Mouse (Mus musculus) ovary, postnatal 36 days (tissue): ENCODE data around the gene Moxd1.
"Not testable (repeated sequence)": the region's sequence is repeated elsewhere in the genome, so short reads cannot be mapped to it uniquely, and the experiment has no call there.

Experiments used
- DNase-seq: peaks from one replicate; pipeline ENCODE4 v3.0.0; 2022; ENCODE audit warnings: low spot score, mixed read lengths

The Moxd1 gene

GRCm38 (mm10) chr10:24271077-24271637 is 47.8 kb downstream of the Moxd1 start:
- DNase-seq = no peak

DNA sequence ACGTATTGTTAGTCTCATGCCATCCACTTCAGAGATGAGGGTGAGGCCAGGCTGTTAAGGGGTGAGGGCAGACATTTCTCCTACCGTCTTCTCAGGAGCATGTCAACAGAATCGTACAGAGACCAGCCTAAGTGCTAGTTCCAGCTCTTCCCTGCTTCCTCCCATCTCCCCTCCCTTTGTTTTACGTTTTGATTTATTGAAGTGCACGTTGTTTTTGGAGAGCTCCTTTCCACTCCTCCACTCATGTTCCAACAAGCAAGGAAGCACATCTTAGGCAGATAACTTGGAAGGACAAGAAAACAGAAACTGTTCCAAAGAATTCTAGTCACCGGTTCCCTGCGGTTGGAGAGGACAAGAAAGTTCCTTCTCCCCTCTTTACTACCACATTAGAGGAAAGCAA is 52.9 kb downstream of the Moxd1 start:
- no peak for DNase-seq

GRCm38 (mm10) chr10:24282650-24283049 is 59.3 kb downstream of the Moxd1 start:
- DNase-seq = no peak

DNA sequence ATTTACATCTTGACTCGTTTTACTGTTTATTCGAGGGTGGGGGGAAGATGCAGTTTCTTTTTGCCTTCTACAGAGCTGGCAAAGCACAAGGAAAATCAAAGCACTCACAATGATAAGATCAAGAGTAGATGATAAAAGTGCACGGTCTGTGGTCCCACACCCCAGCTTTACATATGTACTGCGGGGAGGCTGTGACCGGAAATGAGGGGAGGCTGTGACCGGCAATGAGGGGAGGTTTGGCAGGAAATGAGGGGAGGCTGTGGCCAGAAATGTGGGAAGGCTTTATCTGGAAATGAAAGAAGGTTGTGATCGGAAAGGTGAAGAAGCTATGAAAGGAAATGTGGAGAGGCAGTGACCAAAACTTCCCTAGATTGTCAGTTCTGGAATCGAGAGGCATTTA is 68.3 kb downstream of the Moxd1 start:
- no peak for DNase-seq

DNA sequence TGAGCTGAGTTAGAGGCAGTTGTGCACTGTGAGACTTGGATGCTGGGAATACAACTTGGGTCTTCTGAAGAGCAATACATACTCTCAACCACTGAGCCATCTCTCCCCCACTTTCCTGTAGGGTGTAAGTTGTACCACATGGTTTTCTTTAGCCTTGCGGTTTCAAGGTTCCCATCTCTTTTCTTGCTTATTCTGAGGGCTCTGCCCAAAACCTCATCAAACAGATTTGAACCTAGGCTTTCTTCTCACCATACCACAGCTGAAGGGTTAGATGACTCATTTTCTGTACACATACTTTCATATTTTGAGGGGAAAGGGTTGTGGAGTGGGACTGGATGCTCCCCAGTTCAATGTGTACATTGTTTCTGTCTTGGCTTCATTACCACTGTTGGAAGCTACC is 69.4 kb downstream of the Moxd1 start:
- no peak for DNase-seq

- no peak for DNase-seq
Measured at GRCm38 (mm10) chr10:24296608-24297007, 73.3 kb downstream of the Moxd1 start.

DNA sequence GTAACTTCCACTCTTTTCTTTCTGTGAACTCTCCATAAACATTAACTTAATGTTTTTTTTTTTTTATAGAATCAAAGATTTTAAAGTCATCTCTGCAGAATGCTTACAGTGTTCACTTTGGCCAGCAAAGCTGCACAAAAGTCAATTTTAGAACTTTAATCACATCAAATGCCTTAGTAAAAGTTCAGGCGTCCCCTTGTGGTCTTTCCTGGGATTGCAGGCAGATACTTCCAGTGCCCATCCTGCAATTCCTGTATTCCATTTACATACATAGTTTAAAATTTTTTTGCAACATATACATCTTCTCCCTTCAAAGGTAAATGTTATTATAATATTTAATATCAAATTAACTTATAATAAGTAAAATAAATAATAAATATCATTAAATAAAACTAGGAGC is 74.5 kb downstream of the Moxd1 start:
- peak; percentile 25 for DNase-seq

GRCm38 (mm10) chr10:24298260-24299244 is 75.2 kb downstream of the Moxd1 start:
- peak; percentile 22 for DNase-seq

- DNase-seq = peak; percentile 71
Measured at GRCm38 (mm10) chr10:24312191-24312611, 88.9 kb downstream of the Moxd1 start.

DNA sequence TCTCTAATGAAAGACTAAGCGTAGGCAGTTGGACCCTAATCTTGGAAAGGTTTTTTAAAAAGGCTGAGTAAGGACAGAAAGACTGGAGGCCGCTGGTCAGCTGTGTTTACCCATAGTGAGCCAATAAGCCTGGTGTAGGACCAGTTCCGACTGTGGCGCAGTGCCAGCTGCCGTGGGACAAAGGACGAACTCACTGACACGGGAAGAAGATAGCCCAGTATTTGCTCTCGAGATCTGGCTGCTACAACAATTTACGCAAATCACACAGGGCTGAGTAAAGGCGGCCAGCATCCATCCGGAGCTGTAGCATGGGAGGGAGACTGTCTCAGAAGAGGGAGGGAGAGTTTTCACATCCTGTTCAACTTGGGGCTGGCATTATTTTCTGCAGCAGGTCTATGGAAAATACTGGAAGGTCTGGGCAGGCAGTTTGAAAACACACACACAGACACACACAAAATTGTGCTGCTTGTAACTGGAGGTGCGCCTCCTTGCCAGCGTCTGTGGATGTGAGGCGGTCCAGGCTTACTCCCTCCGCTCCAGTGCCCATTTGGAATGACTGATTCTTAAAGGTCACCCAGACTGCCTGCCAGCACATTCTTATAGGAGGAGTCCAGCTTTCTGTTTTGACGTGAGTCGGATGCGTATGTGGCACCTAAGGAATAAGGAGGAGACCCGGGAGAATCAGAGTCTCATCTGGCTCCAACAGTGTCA is 94.0 kb downstream of the Moxd1 start:
- peak; percentile 63 for DNase-seq

DNA sequence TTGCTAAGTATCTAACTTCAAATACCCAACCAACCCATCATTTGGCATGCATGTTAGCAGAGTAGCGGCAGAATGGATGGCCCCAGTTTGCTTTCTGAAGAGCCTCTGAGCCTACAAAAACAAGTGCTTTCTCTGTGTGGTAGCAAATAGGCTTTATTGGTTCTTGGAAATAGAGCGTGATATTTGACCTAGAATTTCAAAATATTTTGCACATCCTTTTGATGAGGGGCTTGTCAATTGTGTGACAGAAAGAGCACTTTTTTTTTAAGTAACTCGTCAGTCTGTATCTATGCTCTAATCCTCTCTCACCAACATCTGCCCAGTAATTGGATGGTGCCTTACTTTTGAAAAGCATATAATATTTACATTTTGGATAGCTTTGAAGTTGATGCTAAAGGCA is 97.0 kb downstream of the Moxd1 start:
- DNase-seq = no peak

DNA sequence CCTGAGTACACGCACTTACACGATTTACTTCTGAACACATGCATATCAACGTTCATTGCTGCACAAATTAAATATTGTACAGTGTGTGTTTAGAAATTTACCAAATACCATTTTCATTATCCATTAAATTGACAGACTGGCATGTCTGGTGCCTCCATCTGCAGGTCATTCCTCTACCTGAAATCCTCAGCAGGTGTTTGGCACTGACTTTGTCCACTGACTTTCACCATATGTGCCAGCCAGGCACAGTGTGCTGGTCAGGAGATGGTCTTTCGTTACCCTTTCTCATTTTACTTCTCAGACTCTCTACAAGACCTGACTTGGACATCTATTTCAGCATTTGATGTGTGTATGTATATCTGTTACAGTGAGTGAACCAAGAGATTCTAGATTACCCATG is 99.7 kb downstream of the Moxd1 start:
- no peak for DNase-seq

DNA sequence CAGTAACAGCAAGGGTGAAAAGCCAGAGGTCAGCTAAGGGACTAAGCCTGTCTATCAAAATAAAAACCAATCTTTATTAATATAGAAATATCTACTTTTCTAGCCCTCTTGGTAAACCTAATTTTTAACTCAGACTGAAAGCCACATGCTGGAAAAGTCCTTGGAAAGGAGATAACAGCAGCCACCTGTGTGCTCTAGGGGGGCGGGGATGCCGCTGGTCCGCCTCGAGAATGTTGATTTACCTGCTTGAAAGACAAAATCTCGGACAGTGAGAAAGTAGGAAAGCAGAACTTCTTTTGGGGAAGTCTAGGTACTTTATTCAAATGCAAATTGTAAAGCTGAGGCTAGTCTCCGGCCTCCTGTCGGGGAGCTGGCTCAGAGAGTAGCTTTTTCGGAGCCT is 103.9 kb downstream of the Moxd1 start:
- DNase-seq = not testable (repeated sequence)

- no peak for DNase-seq
Measured at GRCm38 (mm10) chr10:24332799-24333198, 109.5 kb downstream of the Moxd1 start.

DNA sequence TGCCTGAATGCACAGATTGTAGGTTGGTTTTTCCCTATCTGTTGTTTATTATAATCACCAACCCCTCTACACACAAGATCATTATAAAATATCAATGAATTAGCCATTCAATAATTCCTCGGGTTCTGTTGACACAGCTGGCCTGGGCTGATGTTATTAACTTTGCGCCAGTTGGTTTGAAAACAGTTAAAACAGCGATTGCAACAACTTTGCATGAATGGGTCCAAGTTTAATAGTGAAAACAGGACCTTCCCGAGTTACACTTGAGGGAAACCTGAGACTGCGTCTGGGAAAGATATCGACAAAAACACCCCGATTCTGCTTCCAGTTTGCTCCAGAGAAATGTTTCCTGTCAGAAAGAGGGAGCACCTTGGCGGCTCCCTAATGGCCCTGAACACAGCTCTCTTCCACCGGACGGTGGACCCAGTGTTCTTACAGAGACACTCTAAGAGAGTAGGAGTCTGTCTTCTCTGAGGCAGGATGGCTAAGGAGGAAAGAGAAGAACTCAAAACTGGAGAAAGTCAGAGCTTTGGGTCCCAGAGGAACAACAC is 116.4 kb downstream of the Moxd1 start:
- DNase-seq = no peak

- DNase-seq = no peak
Measured at GRCm38 (mm10) chr10:24340551-24341213, 117.4 kb downstream of the Moxd1 start.

DNA sequence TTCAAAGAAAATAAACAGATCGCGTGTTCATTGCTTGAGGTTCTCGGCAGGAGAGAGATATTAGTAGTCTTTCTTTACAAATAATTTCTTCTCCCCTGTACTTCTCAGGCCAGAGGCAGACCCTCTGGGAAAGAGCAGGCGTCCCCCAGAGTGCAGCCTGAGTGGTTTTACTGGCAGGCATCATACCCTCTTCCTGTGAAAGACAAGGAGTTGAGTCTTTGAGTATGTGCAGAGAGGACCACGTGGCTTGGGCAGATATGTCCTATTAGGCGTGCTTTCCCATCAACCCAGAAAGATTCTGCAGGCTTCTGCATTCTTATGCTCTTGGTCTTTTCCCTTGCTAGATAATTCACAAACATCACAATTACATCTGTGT is 117.9 kb downstream of the Moxd1 start:
- no peak for DNase-seq

DNA sequence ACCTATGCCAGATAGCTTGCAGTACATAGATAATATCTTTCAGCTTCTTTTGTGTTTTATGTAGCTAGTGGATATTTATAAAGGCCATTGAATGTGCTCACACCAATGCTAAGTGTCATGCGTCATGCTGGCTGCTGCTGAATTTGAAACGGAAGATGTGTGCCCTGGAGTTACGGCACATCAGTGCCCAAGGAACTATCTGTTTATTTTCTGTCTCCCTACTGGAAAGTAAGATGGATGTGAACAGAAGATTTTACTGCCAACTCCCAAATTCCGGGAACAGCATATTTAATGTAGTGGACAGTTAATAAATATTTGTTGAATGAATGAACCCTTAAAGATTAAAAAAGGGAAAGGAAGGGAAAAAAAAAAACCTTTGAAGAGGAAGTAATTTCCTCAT is 119.8 kb downstream of the Moxd1 start:
- no peak for DNase-seq
